Mouse (Mus musculus): ENCODE data around the gene Plekhs1.

Gene Plekhs1

GRCm38 (mm10) chr19:56461522-56462101 lies at the start of gene Plekhs1:
Gene Plekhs1, plus strand, starts transcription at chr19:56461640.
- no peak for DNase-seq

- DNase-seq, result no peak
These were observed 43.0 kb upstream of the Plekhs1 start for GRCm38 (mm10) chr19:56418404-56418803.

- DNase-seq, result no peak
These were observed 42.0 kb upstream of the Plekhs1 start for GRCm38 (mm10) chr19:56419452-56419851.

GRCm38 (mm10) chr19:56420345-56420744 lies 41.1 kb upstream of the Plekhs1 start:
- no peak for DNase-seq

- DNase-seq, result peak; percentile 74
These were observed 38.7 kb upstream of the Plekhs1 start for GRCm38 (mm10) chr19:56422476-56423338.

GRCm38 (mm10) chr19:56423370-56423769 lies 38.1 kb upstream of the Plekhs1 start:
- no peak for DNase-seq

- no peak for DNase-seq
These were observed 36.6 kb upstream of the Plekhs1 start for GRCm38 (mm10) chr19:56424606-56425395.

GRCm38 (mm10) chr19:56425492-56425891 lies 35.9 kb upstream of the Plekhs1 start:
- no peak for DNase-seq

- no peak for DNase-seq
These were observed 31.1 kb upstream of the Plekhs1 start for GRCm38 (mm10) chr19:56430369-56430768.

GRCm38 (mm10) chr19:56432706-56433105 lies 28.7 kb upstream of the Plekhs1 start:
- DNase-seq, result no peak

- DNase-seq, result no peak
These were observed 27.9 kb upstream of the Plekhs1 start for GRCm38 (mm10) chr19:56433581-56433980.

GRCm38 (mm10) chr19:56436380-56436779 lies 25.1 kb upstream of the Plekhs1 start:
- peak; percentile 21 for DNase-seq

- no peak for DNase-seq
These were observed 22.9 kb upstream of the Plekhs1 start for GRCm38 (mm10) chr19:56438357-56439071.

GRCm38 (mm10) chr19:56439072-56439434 lies 22.4 kb upstream of the Plekhs1 start:
- no peak for DNase-seq

- DNase-seq, result no peak
These were observed 18.0 kb upstream of the Plekhs1 start for GRCm38 (mm10) chr19:56443445-56443844.

- DNase-seq, result no peak
These were observed 12.7 kb upstream of the Plekhs1 start for GRCm38 (mm10) chr19:56448784-56449183.

- DNase-seq, result no peak
These were observed 11.9 kb upstream of the Plekhs1 start for GRCm38 (mm10) chr19:56449537-56449936.

GRCm38 (mm10) chr19:56450892-56451291 lies 10.5 kb upstream of the Plekhs1 start:
- DNase-seq, result no peak

- DNase-seq, result no peak
These were observed 9.6 kb upstream of the Plekhs1 start for GRCm38 (mm10) chr19:56451867-56452266.

- no peak for DNase-seq
These were observed 9.0 kb upstream of the Plekhs1 start for GRCm38 (mm10) chr19:56452421-56452820.

GRCm38 (mm10) chr19:56454862-56455261 lies 6.6 kb upstream of the Plekhs1 start:
- DNase-seq, result no peak

- peak; percentile 26 for DNase-seq
These were observed 6.1 kb upstream of the Plekhs1 start for GRCm38 (mm10) chr19:56455369-56455768.

- no peak for DNase-seq
These were observed 3.9 kb upstream of the Plekhs1 start for GRCm38 (mm10) chr19:56457569-56457968.

All from cerebellum, adult 11 months (tissue).